Mouse (Mus musculus) testis, adult 2 months (tissue): ENCODE measurements around the gene Faap20. TPM values are rescaled to one million over a fixed set of nuclear protein-coding genes. Genes with fewer than 3 reads are reported as not detected.
A peak's percentile ranks its signal among the peaks of the same experiment; 100 is the strongest.

Source experiments
- H3K27ac ChIP-seq: fragments of 200-500 bp; 2 replicates; pipeline ENCODE4 v1.5.1; 2012; ENCODE audit warnings: low read depth, low read length; ENCODE audit not compliant: control insufficient read depth, insufficient read depth
- H3K27me3 ChIP-seq: fragments of 200-500 bp; 2 replicates; pipeline ENCODE4 v1.6.1; 2012; ENCODE audit warnings: mild to moderate bottlenecking, low read length, moderate library complexity; ENCODE audit not compliant: control insufficient read depth, insufficient read depth
- H3K36me3 ChIP-seq: fragments of 200-500 bp; 2 replicates; pipeline ENCODE4 v1.6.1; 2012; ENCODE audit warnings: mild to moderate bottlenecking, low read length; ENCODE audit not compliant: control insufficient read depth, insufficient read depth
- H3K4me1 ChIP-seq: fragments of 200-500 bp; 2 replicates; pipeline ENCODE4 v1.6.1; 2012; ENCODE audit warnings: low read length; ENCODE audit not compliant: control insufficient read depth, insufficient read depth
- H3K4me3 ChIP-seq: fragments of 200-500 bp; 2 replicates; pipeline ENCODE4 v1.5.1; 2012; ENCODE audit warnings: low read depth, mild to moderate bottlenecking, low read length, moderate library complexity, mixed read lengths; ENCODE audit not compliant: control insufficient read depth
- CTCF ChIP-seq: fragments of 200-500 bp; IDR thresholded peaks from 2 replicates; pipeline ENCODE4 v1.5.1; 2012; ENCODE audit warnings: low read depth, mild to moderate bottlenecking, inconsistent platforms, low read length, moderate library complexity; ENCODE audit not compliant: control insufficient read depth, insufficient read depth, insufficient replicate concordance
- POLR2A ChIP-seq: fragments of 200-500 bp; IDR thresholded peaks from 2 replicates; pipeline ENCODE4 v1.6.1; 2012; ENCODE audit warnings: low read depth, mild to moderate bottlenecking, inconsistent platforms, low read length, moderate library complexity; ENCODE audit not compliant: control insufficient read depth
- polyA plus RNA-seq: library from polyadenylated mRNA; depleted of rRNA; stranded (reverse); fragments of >200 nt; gene quantifications from 2 replicates; pipeline ENCODE4 v1.2.3, GENCODE M21; 2012

Faap20 gene
- polyA plus RNA-seq, 1 experiment = 12.4 TPM

- H3K27ac ChIP-seq = no peak overlapping the region
- no peaks in the 10 kb centered on the region for H3K36me3 ChIP-seq
- no peaks in the 10 kb centered on the region; the same call in 1 of the 2 replicates for H3K4me1 ChIP-seq
- no peak for TF ChIP-seq CTCF
- no peak for TF ChIP-seq POLR2A
- no peak overlapping the region for H3K4me3 ChIP-seq
- no peaks in the 10 kb centered on the region for H3K27me3 ChIP-seq
Measured at GRCm38 (mm10) chr4:155295026-155295590, 45.5 kb downstream of the Faap20 start.

GRCm38 (mm10) chr4:155295996-155296395 is 46.4 kb downstream of the Faap20 start:
- Histone ChIP-seq H3K27me3 (no peaks in the 10 kb centered on the region), H3K36me3 (no peaks in the 10 kb centered on the region), H3K27ac (no peak overlapping the region), H3K4me3 (no peak overlapping the region), H3K4me1 (no peaks in the 10 kb centered on the region; the same call in 1 of the 2 replicates)
- no peak for TF ChIP-seq POLR2A
- TF ChIP-seq CTCF = no peak

- Histone ChIP-seq H3K27ac (no peak overlapping the region), H3K36me3 (no peaks in the 10 kb centered on the region), H3K27me3 (no peaks in the 10 kb centered on the region), H3K4me1 (no peaks in the 10 kb centered on the region; the same call in 1 of the 2 replicates), H3K4me3 (no peak overlapping the region)
- TF ChIP-seq CTCF (no peak), POLR2A (no peak)
Measured at GRCm38 (mm10) chr4:155297057-155297456, 47.5 kb downstream of the Faap20 start.

GRCm38 (mm10) chr4:155298826-155299225 is 49.2 kb downstream of the Faap20 start:
- no peaks in the 10 kb centered on the region for H3K27me3 ChIP-seq
- no peak overlapping the region for H3K27ac ChIP-seq

GRCm38 (mm10) chr4:155300421-155301097 is 51.0 kb downstream of the Faap20 start:
- H3K4me3 ChIP-seq = peak overlapping the region; percentile 56

More at GRCm38 (mm10) chr4:155298826-155299225, 49.2 kb downstream of the Faap20 start:
- Histone ChIP-seq H3K4me1 (no peaks in the 10 kb centered on the region; the same call in 1 of the 2 replicates), H3K4me3 (no peak overlapping the region), H3K36me3 (no peaks in the 10 kb centered on the region)
- TF ChIP-seq POLR2A (no peak), CTCF (no peak)

GRCm38 (mm10) chr4:155301098-155301447 is 51.5 kb downstream of the Faap20 start:
- Histone ChIP-seq H3K4me3 (peak overlapping the region; percentile 56), H3K4me1 (no peaks in the 10 kb centered on the region; the same call in 1 of the 2 replicates), H3K27me3 (no peaks in the 10 kb centered on the region), H3K27ac (no peak overlapping the region), H3K36me3 (no peaks in the 10 kb centered on the region)
- TF ChIP-seq CTCF = no peak

More at GRCm38 (mm10) chr4:155300421-155301097, 51.0 kb downstream of the Faap20 start:
- H3K27me3 ChIP-seq = no peaks in the 10 kb centered on the region
- no peaks in the 10 kb centered on the region; the same call in 1 of the 2 replicates for H3K4me1 ChIP-seq
- H3K27ac ChIP-seq = no peak overlapping the region
- no peak for TF ChIP-seq CTCF
- H3K36me3 ChIP-seq = no peaks in the 10 kb centered on the region

- Histone ChIP-seq H3K27ac (no peak overlapping the region), H3K4me3 (peak overlapping the region; percentile 33), H3K4me1 (no peaks in the 10 kb centered on the region; the same call in 1 of the 2 replicates), H3K27me3 (no peaks in the 10 kb centered on the region), H3K36me3 (no peaks in the 10 kb centered on the region)
- TF ChIP-seq POLR2A = no peak
- no peak for TF ChIP-seq CTCF
Measured at GRCm38 (mm10) chr4:155301965-155302364, 52.4 kb downstream of the Faap20 start.
